Mouse (Mus musculus): ENCODE measurements around the gene Map2k3.

Map2k3 gene

GRCm38 (mm10) chr11:60927264-60927663, 4.6 kb upstream of the Map2k3 start:
- DNase-seq (ENCODE audit: low spot score): peak; percentile 94

DNA sequence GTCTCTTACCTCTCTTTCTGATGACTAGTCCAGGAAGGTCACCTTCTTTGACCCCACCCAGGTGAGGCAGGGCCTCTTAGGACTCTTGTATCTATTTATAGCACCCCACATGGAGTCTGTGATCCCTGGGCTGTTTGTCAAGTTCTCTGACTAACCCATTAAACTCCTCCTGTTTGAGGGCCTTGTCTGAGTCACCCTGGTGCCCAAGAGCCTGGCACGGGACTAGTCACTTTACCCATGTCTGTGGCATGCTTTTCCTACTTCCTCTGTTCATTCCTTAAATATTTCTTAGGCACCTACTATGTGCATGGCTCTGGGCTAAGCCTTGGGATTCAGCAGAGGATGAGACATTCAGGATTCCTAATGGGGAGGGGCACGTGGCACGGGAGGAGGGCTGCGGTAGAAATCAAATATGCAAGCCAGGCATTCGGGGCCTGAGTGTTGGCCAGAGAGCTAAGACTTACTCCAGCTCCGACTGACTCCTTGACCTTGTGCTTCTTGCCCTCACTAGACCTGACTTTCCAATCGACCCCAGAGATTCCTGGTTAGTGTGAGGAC, 1.0 kb upstream of the Map2k3 start:
- DNase-seq (ENCODE audit: low spot score): no peak

DNA sequence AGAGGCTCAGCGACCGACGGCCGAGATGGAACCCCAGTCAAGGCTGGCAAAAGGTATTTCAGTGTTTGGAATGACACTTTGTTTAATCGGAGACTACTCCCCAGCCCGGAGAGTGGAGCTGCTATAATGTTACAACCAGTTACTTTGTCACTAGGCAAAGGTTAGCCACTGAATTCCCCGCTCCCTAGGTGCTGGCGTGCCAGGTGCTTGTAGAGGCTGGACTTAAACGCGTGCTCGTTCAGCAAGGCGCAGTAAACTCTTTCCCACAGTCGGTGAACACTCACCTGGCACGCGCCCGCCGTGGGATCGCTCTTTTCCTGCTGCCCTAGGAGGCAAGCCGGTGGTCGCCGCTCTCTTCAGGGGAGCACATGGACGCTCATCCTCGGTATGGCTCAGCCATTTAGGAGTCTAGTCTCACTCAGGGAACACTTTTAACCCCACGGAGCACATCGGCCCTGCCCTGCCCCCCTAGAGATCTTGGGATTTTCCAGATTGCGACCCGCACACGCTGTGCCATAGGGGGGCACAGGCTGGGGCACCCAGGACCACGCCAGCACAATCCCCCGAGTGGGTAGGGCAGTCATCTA, 458 bp upstream of the Map2k3 start:
- no peak for DNase-seq (ENCODE audit: low spot score)

DNA sequence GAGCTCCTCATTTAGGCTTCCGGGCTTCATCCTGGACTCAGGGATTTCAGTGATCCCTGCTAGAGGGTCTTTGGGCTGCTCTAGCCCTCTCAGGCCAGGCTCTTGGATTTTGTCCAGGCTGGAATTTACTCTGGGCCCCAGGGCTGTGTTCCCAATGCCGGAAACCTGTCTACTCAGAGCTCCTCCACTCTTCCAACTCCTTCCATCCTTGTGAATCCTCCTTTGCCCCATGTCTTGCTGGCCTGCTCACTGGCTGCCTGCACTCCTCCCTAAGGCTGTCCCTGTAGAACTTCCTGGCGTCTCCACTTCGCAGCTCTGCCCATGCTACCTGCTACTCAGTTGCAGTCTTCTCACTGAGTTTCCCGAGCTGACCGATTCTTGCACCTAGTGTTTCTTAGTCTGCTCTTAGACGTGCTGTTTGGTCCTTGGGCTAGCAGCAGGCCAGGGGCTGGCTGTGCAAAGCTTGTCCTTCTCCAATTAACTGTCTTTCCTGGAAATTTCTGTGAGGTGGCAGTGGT, 729 bp downstream of the Map2k3 start:
- DNase-seq (ENCODE audit: low spot score): no peak

DNA sequence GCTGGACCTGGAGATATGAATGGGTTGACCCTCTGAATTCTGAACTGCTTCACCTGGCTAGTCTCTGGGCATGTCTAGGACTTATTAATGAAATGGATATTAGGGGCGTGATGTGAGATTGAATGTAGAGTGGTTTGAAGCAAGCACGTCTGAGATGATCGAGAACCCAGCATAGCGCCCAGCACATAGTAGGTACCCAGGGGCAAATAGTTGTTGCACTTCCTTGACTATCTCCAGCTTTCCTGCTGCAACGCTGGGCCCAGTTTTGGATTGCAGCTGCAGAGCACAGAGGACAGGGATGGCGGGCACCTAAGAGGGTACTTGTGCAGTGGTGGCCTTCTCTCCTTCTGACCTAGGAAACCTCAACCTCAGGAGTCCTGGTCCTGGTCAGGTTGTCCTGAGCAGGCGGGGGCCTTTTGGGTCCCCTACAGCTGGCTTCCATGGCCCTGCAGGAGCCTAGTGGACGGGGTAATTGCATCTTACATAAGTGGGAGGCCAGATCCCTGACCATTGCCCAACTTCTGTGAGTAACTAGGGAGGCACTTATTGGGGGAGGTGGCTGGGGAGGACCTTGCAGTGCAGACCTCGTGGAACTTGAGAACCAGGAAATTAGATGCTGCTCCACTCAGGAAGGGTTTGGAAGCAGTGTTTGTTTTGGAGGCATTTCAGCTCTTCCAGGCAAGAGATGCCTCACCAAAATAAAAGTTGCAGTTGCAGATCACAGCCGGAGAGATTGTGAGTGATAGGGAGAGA, 1.5 kb downstream of the Map2k3 start:
- no peak for DNase-seq (ENCODE audit: low spot score)

DNA sequence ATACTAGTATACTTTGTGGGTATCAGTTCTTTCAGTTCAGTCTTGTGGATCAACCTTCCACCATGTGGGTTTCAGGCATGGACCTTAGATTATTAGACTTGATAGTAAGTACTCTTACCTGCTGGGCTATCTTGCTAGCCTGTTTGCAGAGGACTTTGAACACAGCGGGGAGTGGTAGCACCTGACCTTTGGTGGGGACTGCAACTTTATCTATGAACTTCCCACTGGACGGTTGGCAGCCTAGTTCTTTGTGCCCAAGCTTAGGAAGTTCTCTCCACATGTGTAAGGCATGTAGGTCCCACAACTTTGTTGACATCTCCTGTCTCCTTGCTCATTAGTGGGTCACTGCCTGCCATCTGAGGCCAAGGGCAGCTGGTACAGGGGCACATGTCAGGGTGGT, 3.0 kb downstream of the Map2k3 start:
- DNase-seq (ENCODE audit: low spot score): no peak

- peak; percentile 45 for DNase-seq (ENCODE audit: low spot score)
Measured at GRCm38 (mm10) chr11:60935326-60935974, 3.6 kb downstream of the Map2k3 start.

GRCm38 (mm10) chr11:60935975-60936373, 4.1 kb downstream of the Map2k3 start:
- no peak for DNase-seq (ENCODE audit: low spot score)

GRCm38 (mm10) chr11:60937611-60938010, 5.8 kb downstream of the Map2k3 start:
- no peak for DNase-seq (ENCODE audit: low spot score)

DNA sequence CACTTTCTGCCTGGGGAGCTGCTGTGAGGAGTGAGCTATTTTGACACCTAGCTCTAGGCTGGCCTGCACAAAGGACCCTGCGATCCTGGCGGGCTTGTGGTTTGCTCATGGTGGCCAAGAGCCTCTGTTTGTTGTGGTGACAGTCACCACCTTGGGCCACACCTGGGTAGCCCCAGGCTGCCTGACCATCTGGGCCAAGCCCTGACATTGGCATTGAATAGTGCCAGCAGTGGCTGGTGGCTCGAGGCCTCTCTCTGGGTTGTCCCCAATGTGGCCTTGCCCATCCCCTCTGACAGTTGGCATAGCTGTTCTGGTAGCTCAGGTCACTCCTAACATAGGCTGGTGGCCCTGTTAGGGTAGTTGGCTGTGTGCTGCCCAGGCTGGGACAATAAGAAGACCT, 7.7 kb downstream of the Map2k3 start:
- no peak for DNase-seq (ENCODE audit: low spot score)

DNA sequence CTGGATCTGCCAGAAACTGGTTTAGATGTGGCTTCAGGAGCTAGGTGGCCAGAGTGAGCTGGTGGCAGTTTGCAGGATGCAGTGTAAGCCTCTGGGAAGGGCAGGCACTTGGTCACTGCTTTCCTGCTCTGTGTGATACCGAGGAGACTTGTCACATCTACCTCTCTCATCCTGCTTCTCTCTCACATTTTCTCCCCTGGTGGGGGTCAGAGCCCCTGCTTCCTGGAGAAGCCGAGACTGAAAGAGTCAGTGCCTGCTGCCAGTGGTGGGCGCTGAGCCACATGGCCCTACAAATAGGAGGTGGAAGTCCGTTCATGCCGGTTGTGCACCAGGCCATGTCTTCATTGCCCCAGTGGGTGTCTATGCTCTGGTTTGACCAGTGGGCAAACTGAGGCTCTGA, 8.7 kb downstream of the Map2k3 start:
- no peak for DNase-seq (ENCODE audit: low spot score)

DNA sequence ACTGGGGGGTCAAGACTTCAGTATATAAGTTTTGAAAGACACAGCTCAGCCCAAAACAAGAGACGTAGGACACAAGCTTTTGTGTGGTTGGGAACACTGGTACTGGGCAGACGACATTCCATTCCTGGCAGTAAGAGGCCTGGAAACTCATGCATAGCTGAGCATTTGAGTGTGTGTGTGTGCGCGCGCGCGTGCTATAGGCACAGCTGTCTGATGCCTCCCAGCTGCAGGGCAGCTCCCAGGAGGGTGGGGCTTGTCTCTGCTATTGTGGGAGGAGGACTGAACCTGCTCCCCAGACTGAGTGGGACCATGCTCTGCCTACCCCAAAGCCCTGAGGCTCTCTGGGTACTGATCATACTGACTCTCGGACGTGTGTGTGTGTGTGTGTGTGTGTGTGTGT, 9.5 kb downstream of the Map2k3 start:
- DNase-seq (ENCODE audit: low spot score): no peak

GRCm38 (mm10) chr11:60942263-60943015, 10.6 kb downstream of the Map2k3 start:
- no peak for DNase-seq (ENCODE audit: low spot score)

- DNase-seq (ENCODE audit: low spot score): no peak
Measured at GRCm38 (mm10) chr11:60945003-60945402, 13.2 kb downstream of the Map2k3 start.

GRCm38 (mm10) chr11:60951896-60952295, 20.1 kb downstream of the Map2k3 start:
- DNase-seq (ENCODE audit: low spot score): no peak

- DNase-seq (ENCODE audit: low spot score): no peak
Measured at GRCm38 (mm10) chr11:60952362-60952761, 20.5 kb downstream of the Map2k3 start.

DNA sequence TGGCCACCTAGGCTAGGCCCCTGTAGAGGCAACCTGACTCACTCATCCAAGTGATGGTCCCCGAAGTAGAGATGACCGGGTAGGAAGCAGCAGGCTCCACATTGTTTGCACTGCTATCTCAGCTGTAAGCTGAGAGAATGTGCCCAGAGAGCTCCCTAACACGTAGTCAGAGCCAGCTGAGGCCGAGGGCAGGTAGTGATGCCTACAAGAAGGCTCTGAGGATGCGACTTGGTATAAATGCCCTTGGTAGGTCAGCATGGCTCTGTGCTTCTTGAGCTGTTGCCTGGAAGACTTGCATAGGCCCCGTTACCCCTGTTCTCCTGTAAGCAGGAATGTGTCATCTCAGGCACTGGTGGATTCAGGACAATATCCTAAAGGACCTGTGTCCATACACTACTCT, 21.2 kb downstream of the Map2k3 start:
- no peak for DNase-seq (ENCODE audit: low spot score)

DNA sequence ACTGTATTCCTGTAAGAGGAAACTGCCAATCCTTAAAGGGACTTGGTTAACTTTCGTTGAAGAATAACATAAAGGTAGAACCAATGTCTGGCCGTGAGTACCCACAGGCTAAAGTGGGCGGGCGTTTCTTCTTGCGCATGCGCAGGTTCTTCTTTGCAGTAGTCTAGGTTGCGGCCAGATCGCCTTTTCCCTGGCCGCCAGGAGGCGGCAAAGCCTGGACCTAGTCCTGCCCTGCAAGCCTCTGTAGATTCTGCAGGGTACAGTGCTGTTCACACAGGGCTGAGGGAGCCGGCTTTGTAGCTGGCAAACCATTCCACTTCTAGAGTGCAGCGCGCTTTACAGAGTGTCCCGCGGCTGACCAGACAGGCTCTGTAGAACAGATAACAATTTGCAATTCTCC, 22.0 kb downstream of the Map2k3 start:
- peak; percentile 92 for DNase-seq (ENCODE audit: low spot score)

DNA sequence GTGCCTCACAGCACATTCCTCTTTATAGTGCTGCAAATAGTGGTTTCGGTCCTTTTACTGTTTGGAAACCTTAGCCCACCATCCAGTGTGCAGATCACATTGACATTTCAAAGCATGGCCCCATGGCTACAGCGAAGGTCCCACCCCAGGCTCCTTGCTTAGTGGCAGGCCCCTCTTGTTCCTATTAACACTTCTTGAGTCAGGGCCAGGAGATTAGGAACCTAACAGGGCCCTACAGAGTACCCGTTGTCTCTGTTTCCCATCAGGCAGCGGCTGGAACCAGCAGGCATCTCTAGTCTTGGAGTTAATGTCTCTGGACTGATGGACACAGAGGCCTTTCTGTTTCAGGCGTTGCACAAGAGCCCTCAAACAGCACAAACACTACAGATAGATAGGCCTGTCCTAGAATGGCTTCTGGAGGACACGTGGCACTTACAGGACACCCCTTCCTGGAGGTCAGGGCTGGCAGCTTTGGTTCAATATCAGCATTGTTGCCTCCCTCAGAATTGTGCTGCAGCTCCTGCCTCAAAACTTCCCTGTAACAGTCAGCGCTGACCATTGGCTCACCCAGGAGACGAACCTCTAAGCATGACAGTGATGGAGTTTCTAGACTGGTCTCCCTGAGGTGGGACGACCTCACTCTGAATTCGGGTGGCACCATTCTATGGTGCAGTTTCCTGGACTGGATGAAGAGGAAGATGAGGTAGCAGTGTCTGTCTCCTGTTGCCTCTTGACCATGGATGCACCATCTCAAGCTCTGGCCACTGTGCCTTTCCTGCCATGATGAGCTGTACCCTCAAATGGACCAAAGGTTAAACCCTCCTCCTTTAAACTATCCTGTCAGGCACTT, 22.6 kb downstream of the Map2k3 start:
- DNase-seq (ENCODE audit: low spot score): no peak

DNA sequence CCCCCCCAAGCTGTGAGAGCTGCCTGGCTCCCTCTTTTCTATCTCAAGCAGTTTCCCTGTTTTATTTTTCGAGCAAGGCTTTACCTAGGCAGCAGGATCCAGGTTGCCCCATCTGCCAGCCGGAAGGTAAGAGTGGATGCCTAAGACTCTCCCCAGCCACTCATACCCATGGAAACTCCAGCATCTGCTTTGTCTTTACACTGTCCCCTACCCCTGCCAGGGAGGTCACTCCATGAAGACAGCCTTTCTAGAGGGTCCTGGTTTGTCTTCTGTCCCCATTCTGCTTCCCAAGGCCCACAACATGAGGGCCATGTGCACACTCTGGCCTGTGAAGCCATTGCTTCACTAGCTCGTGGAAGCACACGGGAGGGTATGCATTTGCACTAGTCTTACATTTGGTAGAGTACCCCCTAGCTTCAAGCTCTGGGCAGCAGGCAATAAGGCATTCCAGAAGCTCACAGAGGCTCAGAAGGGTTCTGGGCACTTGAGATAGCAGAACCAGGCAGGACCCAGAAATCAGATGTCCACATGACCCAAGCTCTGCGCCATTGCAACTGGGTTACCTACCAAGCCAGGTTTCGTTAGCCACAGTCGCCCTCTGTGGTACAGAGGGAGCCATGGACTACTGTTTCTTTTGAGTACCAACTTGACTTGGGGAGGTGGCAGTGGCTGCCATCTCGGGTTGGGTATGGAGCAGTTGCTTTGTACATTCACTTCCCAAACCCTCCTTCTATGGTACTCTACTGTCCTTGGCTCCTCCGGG, 24.0 kb downstream of the Map2k3 start:
- no peak for DNase-seq (ENCODE audit: low spot score)
